Mouse (Mus musculus) layer of hippocampus, postnatal 10 days (tissue): ENCODE measurements around the gene Fgf18. TPM values are rescaled to one million over a fixed set of nuclear protein-coding genes. Genes with fewer than 3 reads are reported as not detected.

ENCODE experiments used
- DNase-seq, 2 experiments: peaks; one replicate each; pipeline ENCODE4 v3.0.0; 2021; ENCODE audit warnings: low spot score in 2 of 2
- long read RNA-seq: library from polyadenylated mRNA; stranded (forward); transcript quantifications from one replicate; pipeline ENCODE4 v2.0.0, GENCODE M21; 2023
- total RNA-seq, 2 experiments: library from RNA; stranded (reverse); gene quantifications; 2 replicates each; pipeline ENCODE4 v1.2.3; 2021

The Fgf18 gene
- 1 to 10 TPM; 8.1 to 8.9 TPM for total RNA-seq
- long read RNA-seq, transcript Fgf18-201 (5 exons, 1,086 nt): major isoform, 7 of 8 reads
- long read RNA-seq, partial matches to known transcripts: 0 of 8 reads
- long read RNA-seq, other reads (novel, unspliced or antisense): 1 of 8 reads

- peak; percentile 52 to 67 for DNase-seq
Observed at GRCm38 (mm10) chr11:33147171-33147571, at the start of gene Fgf18. Gene Fgf18, minus strand, starts transcription at chr11:33147400.

- DNase-seq: peak in 1 of 2 experiments; percentile 12
Observed at GRCm38 (mm10) chr11:33196447-33197132, 49.4 kb upstream of the Fgf18 start.

- no peak for DNase-seq
Observed at GRCm38 (mm10) chr11:33195531-33196446, 48.6 kb upstream of the Fgf18 start.

- no peak for DNase-seq
Observed at GRCm38 (mm10) chr11:33195061-33195460, 47.9 kb upstream of the Fgf18 start.

- DNase-seq: no peak
Observed at GRCm38 (mm10) chr11:33193695-33194094, 46.5 kb upstream of the Fgf18 start.

- DNase-seq: no peak
Observed at GRCm38 (mm10) chr11:33181804-33182203, 34.6 kb upstream of the Fgf18 start.

- peak in 1 of 2 experiments; percentile 11 for DNase-seq
Observed at GRCm38 (mm10) chr11:33180701-33181116, 33.5 kb upstream of the Fgf18 start.

- no peak for DNase-seq
Observed at GRCm38 (mm10) chr11:33179802-33180201, 32.6 kb upstream of the Fgf18 start.

- DNase-seq: peak; percentile 44 to 67
Observed at GRCm38 (mm10) chr11:33176525-33177245, 29.5 kb upstream of the Fgf18 start.

GRCm38 (mm10) chr11:33175768-33176167 lies 28.6 kb upstream of the Fgf18 start:
- DNase-seq: no peak

GRCm38 (mm10) chr11:33170489-33170888 lies 23.3 kb upstream of the Fgf18 start:
- peak; percentile 60 to 65 for DNase-seq

- DNase-seq: peak; percentile 99
Observed at GRCm38 (mm10) chr11:33162998-33163506, 15.9 kb upstream of the Fgf18 start, which contains the start of gene Npm1. Gene Npm1, minus strand, starts transcription at chr11:33163206.

GRCm38 (mm10) chr11:33162211-33162997 lies 15.2 kb upstream of the Fgf18 start:
- DNase-seq: peak; percentile 78 to 79

GRCm38 (mm10) chr11:33159741-33160140 lies 12.5 kb upstream of the Fgf18 start:
- no peak for DNase-seq

GRCm38 (mm10) chr11:33157453-33158196 lies 10.4 kb upstream of the Fgf18 start:
- DNase-seq: no peak

GRCm38 (mm10) chr11:33156436-33157015 lies 9.3 kb upstream of the Fgf18 start:
- no peak for DNase-seq

GRCm38 (mm10) chr11:33154459-33154858 lies 7.3 kb upstream of the Fgf18 start:
- DNase-seq: no peak

- no peak for DNase-seq
Observed at GRCm38 (mm10) chr11:33152997-33153396, 5.8 kb upstream of the Fgf18 start.

GRCm38 (mm10) chr11:33151780-33152145 lies 4.6 kb upstream of the Fgf18 start:
- DNase-seq: no peak
